Mouse (Mus musculus) brain, embryonic 14.5 days (tissue): ENCODE measurements at regions not wholly inside any gene's neighbourhood (a gene's known extent, or its start where the extent isn't known, plus 50 kb on each side); places are given as distances from the start of the nearest gene placed in this dataset.

Experiments used
- CTCF ChIP-seq: fragments of 200-500 bp; IDR thresholded peaks from 2 replicates; pipeline ENCODE4 v1.5.1; 2012; ENCODE audit warnings: inconsistent platforms, mild to moderate bottlenecking, moderate library complexity, borderline replicate concordance; ENCODE audit not compliant: insufficient read depth, insufficient read length; ENCODE audit errors: extremely low read depth
- POLR2A ChIP-seq: fragments of 200-500 bp; IDR thresholded peaks from 2 replicates; pipeline ENCODE4 v1.6.1; 2012; ENCODE audit warnings: mild to moderate bottlenecking, inconsistent platforms, borderline replicate concordance; ENCODE audit not compliant: poor library complexity, insufficient read depth, insufficient read length, severe bottlenecking; ENCODE audit errors: extremely low read depth

DNA sequence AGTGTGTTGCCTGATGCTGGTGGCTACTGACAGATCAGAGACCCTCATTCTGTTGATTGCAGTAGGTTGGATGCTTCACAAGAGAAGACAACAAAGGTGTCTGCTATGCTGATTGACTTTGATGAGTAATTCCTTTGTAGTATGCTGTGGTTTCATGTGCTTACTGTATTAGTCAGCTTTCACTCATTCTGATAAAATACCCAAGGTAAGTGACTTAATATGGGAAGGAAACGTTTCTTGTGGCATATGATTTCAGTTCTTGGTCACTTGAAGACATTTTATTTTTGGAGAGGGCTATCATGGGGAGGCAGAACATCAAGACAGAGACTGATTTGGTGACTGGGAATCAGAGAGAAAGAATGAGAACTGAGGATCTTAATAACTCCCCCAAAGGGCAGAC, 90.9 kb upstream of the Ndst3 start:
- TF ChIP-seq CTCF (no peak), POLR2A (no peak)
